Mouse (Mus musculus) liver, adult 2 months (tissue): ENCODE results near the gene Gm26566.
"Not testable (repeated sequence)": the region's sequence is repeated elsewhere in the genome, so short reads cannot be mapped to it uniquely, and the experiment has no call there.

Experiments used
- CTCF ChIP-seq: fragments of 200-500 bp; IDR thresholded peaks from 2 replicates; pipeline ENCODE4 v1.5.1; 2011; ENCODE audit warnings: low read depth, low read length, control low read depth
- POLR2A ChIP-seq: fragments of 200-500 bp; IDR thresholded peaks from 2 replicates; pipeline ENCODE4 v1.6.1; 2011; ENCODE audit warnings: low read length, control low read depth; ENCODE audit not compliant: insufficient read depth; ENCODE audit errors: extremely low read depth

GRCm38 (mm10) chr4:88757628-88758031 is 36.0 kb downstream of the Gm26566 start:
- peak; percentile 73 for TF ChIP-seq CTCF
- TF ChIP-seq POLR2A: not testable (repeated sequence)
